Mouse (Mus musculus): ENCODE measurements around the gene Pdcl2. TPM values are rescaled to one million over a fixed set of nuclear protein-coding genes. Genes with fewer than 3 reads are reported as not detected.

Gene Pdcl2
- polyA plus RNA-seq, 1 experiment from 2014 or later = not detected

DNA sequence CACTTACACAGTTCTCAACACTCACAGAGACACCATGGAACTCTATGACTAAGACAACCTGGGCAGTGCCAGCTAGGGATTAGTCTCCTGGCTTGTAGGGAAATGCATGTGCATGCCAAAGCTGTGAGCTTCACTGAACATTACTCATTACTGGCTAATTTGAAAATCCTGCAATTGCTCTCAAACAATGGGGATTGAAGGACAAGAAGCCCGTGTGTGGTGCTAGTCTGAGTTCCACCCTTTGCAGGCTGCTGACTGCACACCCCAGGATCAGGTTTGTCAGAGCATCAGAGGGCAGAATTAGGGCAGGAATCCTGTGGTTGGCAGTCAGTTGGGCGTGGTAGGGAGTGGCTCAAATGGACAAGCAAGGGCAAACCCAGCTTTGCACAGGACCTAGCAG, 15.2 kb upstream of the Pdcl2 start:
- Histone ChIP-seq H3K9me3 (ENCODE audit: control insufficient read depth, low read length) (no peaks in the 10 kb centered on the region), H3K9ac (ENCODE audit: low read length) (no peak overlapping the region), H3K27ac (ENCODE audit: low read length) (no peak overlapping the region), H3K27me3 (ENCODE audit: control insufficient read depth, insufficient read depth, low read depth, low read length) (no peaks in the 10 kb centered on the region), H3K36me3 (ENCODE audit: control insufficient read depth, insufficient read depth, low read length) (no peaks in the 10 kb centered on the region), H3K4me1 (replicated peaks; ENCODE audit: control insufficient read depth, insufficient read depth, low read length) (no peaks in the 10 kb centered on the region), H3K4me2 (ENCODE audit: low read depth, low read length) (no peak overlapping the region), H3K4me3 (ENCODE audit: low read length) (no peak overlapping the region)
- 64% methylated on average over 2 of the region's 2 CpGs for WGBS
- no peak for ATAC-seq (ENCODE audit: low read depth)

- H3K4me1 ChIP-seq (replicated peaks; ENCODE audit: control insufficient read depth, insufficient read depth, low read length) = no peaks in the 10 kb centered on the region
- H3K27ac ChIP-seq (ENCODE audit: low read length) = no peak overlapping the region
- H3K27me3 ChIP-seq (ENCODE audit: control insufficient read depth, insufficient read depth, low read depth, low read length) = no peaks in the 10 kb centered on the region
- no peak overlapping the region for H3K4me3 ChIP-seq (ENCODE audit: low read length)
- ATAC-seq (ENCODE audit: low read depth) = no peak
- H3K9ac ChIP-seq (ENCODE audit: low read length) = no peak overlapping the region
- H3K36me3 ChIP-seq (ENCODE audit: control insufficient read depth, insufficient read depth, low read length) = no peaks in the 10 kb centered on the region
- no peak overlapping the region for H3K4me2 ChIP-seq (ENCODE audit: low read depth, low read length)
- WGBS = 23% methylated on average over 2 of the region's 2 CpGs
- H3K9me3 ChIP-seq (ENCODE audit: control insufficient read depth, low read length) = no peaks in the 10 kb centered on the region
Observed at GRCm38 (mm10) chr5:76340931-76341330, 10.0 kb upstream of the Pdcl2 start.

DNA sequence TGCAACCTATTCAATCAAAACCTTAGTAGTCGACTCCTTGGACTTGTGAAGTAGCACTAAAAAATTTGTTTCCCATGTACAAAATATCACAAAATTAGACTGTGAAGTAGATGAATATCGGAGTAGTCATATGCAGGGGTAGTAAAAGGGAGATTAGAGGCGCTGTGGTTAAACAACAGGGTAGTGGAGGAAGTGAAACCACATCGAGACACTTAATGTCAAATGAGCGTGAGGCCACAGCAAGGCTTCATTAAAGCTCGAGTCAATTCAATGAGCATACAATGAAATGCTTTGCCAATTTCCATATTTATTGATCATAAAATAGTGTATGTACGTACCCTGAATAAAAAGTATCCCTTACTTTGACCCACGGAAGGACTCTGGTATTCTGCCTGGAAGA, 6.1 kb upstream of the Pdcl2 start:
- Histone ChIP-seq H3K9ac (ENCODE audit: low read length) (no peak overlapping the region), H3K27me3 (ENCODE audit: control insufficient read depth, insufficient read depth, low read depth, low read length) (no peaks in the 10 kb centered on the region), H3K27ac (ENCODE audit: low read length) (no peak overlapping the region), H3K4me2 (ENCODE audit: low read depth, low read length) (no peak overlapping the region), H3K9me3 (ENCODE audit: control insufficient read depth, low read length) (no peaks in the 10 kb centered on the region), H3K36me3 (ENCODE audit: control insufficient read depth, insufficient read depth, low read length) (no peaks in the 10 kb centered on the region), H3K4me3 (ENCODE audit: low read length) (no peak overlapping the region), H3K4me1 (replicated peaks; ENCODE audit: control insufficient read depth, insufficient read depth, low read length) (no peaks in the 10 kb centered on the region)
- 82% methylated on average over 8 of the region's 8 CpGs for WGBS
- ATAC-seq (ENCODE audit: low read depth) = no peak

- 86% methylated on average over 4 of the region's 4 CpGs for WGBS
- no peak for ATAC-seq (ENCODE audit: low read depth)
- H3K4me2 ChIP-seq (ENCODE audit: low read depth, low read length) = no peak overlapping the region
Observed at GRCm38 (mm10) chr5:76333833-76334232, 2.9 kb upstream of the Pdcl2 start.

DNA sequence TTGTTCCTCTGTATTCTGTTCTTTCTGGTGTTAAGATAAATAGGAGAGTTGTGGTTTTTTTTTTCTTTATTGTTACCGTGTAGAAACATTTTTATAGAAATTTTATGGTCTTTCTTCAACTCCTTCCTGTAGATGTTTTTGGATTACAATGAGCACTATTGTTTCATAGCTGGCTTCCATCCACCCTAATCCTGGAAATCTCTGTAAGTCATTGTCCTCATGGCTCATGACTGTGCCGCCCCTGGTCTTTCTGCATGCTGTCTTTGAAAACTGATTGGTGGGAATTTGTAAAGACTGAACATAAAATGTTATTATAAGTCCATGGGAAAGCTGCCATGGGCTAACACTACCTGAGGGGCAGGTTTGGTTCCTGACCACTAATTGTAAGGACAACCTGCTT, 3.7 kb downstream of the Pdcl2 start:
- Histone ChIP-seq H3K4me1 (replicated peaks; ENCODE audit: control insufficient read depth, insufficient read depth, low read length) (0 out of 2 replicates have a peak, but pooled peaks cover 2% of the 10 kb centered on the region), H3K27ac (ENCODE audit: low read length) (no peak overlapping the region), H3K9ac (ENCODE audit: low read length) (no peak overlapping the region), H3K9me3 (ENCODE audit: control insufficient read depth, low read length) (no peaks in the 10 kb centered on the region), H3K4me2 (ENCODE audit: low read depth, low read length) (no peak overlapping the region), H3K4me3 (ENCODE audit: low read length) (no peak overlapping the region), H3K36me3 (ENCODE audit: control insufficient read depth, insufficient read depth, low read length) (no peaks in the 10 kb centered on the region), H3K27me3 (ENCODE audit: control insufficient read depth, insufficient read depth, low read depth, low read length) (no peaks in the 10 kb centered on the region)
- WGBS = 51% methylated on average over 2 of the region's 2 CpGs
- ATAC-seq (ENCODE audit: low read depth) = no peak

More at GRCm38 (mm10) chr5:76333833-76334232, 2.9 kb upstream of the Pdcl2 start:
- no peaks in the 10 kb centered on the region for H3K9me3 ChIP-seq (ENCODE audit: control insufficient read depth, low read length)
- no peaks in the 10 kb centered on the region for H3K27me3 ChIP-seq (ENCODE audit: control insufficient read depth, insufficient read depth, low read depth, low read length)
- no peak overlapping the region for H3K27ac ChIP-seq (ENCODE audit: low read length)
- no peaks in the 10 kb centered on the region for H3K4me1 ChIP-seq (replicated peaks; ENCODE audit: control insufficient read depth, insufficient read depth, low read length)
- no peak overlapping the region for H3K9ac ChIP-seq (ENCODE audit: low read length)
- no peak overlapping the region for H3K4me3 ChIP-seq (ENCODE audit: low read length)
- no peaks in the 10 kb centered on the region for H3K36me3 ChIP-seq (ENCODE audit: control insufficient read depth, insufficient read depth, low read length)

DNA sequence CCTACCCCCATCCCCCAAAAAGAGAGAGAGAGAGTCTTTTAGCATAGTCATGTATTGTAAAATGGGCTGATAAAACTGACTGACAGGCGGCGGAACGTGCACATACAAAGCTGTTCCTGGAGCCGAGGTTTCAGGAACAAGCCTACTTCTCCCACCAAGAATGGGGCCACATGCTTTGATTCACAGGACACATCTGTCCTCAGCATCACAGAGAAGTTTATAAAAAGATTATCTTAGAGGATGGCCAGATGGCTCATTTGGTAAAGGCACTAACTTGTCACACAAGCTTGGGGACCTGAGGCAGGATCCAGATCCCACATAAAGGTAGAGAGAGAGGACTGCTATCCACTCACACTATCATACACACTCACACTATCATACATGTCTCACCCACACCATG, 5.8 kb downstream of the Pdcl2 start:
- H3K9me3 ChIP-seq (ENCODE audit: control insufficient read depth, low read length) = no peaks in the 10 kb centered on the region
- H3K36me3 ChIP-seq (ENCODE audit: control insufficient read depth, insufficient read depth, low read length) = no peaks in the 10 kb centered on the region
- no peak overlapping the region for H3K27ac ChIP-seq (ENCODE audit: low read length)
- 0 out of 2 replicates have a peak, but pooled peaks cover 5% of the 10 kb centered on the region for H3K4me1 ChIP-seq (replicated peaks; ENCODE audit: control insufficient read depth, insufficient read depth, low read length)
- H3K4me2 ChIP-seq (ENCODE audit: low read depth, low read length) = no peak overlapping the region
- no peaks in the 10 kb centered on the region for H3K27me3 ChIP-seq (ENCODE audit: control insufficient read depth, insufficient read depth, low read depth, low read length)
- H3K9ac ChIP-seq (ENCODE audit: low read length) = no peak overlapping the region
- no peak overlapping the region for H3K4me3 ChIP-seq (ENCODE audit: low read length)
- no peak for ATAC-seq (ENCODE audit: low read depth)
- WGBS = 80% methylated on average over 4 of the region's 4 CpGs

GRCm38 (mm10) chr5:76321249-76322196, 9.4 kb downstream of the Pdcl2 start:
- peak; percentile 84 for ATAC-seq (ENCODE audit: low read depth)
- peak overlapping the region; percentile 75 for H3K27ac ChIP-seq (ENCODE audit: low read length)
- H3K4me2 ChIP-seq (ENCODE audit: low read depth, low read length) = no peak overlapping the region
- H3K36me3 ChIP-seq (ENCODE audit: control insufficient read depth, insufficient read depth, low read length) = no peaks in the 10 kb centered on the region
- no peak overlapping the region for H3K9ac ChIP-seq (ENCODE audit: low read length)
- 0 out of 2 replicates have a peak, but pooled peaks cover 5% of the 10 kb centered on the region for H3K4me1 ChIP-seq (replicated peaks; ENCODE audit: control insufficient read depth, insufficient read depth, low read length)
- H3K9me3 ChIP-seq (ENCODE audit: control insufficient read depth, low read length) = no peaks in the 10 kb centered on the region
- 47% methylated on average over 11 of the region's 11 CpGs for WGBS
- no peaks in the 10 kb centered on the region for H3K27me3 ChIP-seq (ENCODE audit: control insufficient read depth, insufficient read depth, low read depth, low read length)
- H3K4me3 ChIP-seq (ENCODE audit: low read length) = no peak overlapping the region

GRCm38 (mm10) chr5:76308206-76308605, 22.8 kb downstream of the Pdcl2 start:
- peaks cover 6% of the 10 kb centered on the region; the same call in 1 of the 2 replicates for H3K4me1 ChIP-seq (replicated peaks; ENCODE audit: control insufficient read depth, insufficient read depth, low read length)
- no peak overlapping the region for H3K4me3 ChIP-seq (ENCODE audit: low read length)
- no peaks in the 10 kb centered on the region for H3K9me3 ChIP-seq (ENCODE audit: control insufficient read depth, low read length)
- H3K27me3 ChIP-seq (ENCODE audit: control insufficient read depth, insufficient read depth, low read depth, low read length) = no peaks in the 10 kb centered on the region
- WGBS = 51% methylated on average over 2 of the region's 2 CpGs
- no peak overlapping the region for H3K27ac ChIP-seq (ENCODE audit: low read length)
- H3K9ac ChIP-seq (ENCODE audit: low read length) = no peak overlapping the region
- no peaks in the 10 kb centered on the region for H3K36me3 ChIP-seq (ENCODE audit: control insufficient read depth, insufficient read depth, low read length)
- H3K4me2 ChIP-seq (ENCODE audit: low read depth, low read length) = no peak overlapping the region
- ATAC-seq (ENCODE audit: low read depth) = no peak

DNA sequence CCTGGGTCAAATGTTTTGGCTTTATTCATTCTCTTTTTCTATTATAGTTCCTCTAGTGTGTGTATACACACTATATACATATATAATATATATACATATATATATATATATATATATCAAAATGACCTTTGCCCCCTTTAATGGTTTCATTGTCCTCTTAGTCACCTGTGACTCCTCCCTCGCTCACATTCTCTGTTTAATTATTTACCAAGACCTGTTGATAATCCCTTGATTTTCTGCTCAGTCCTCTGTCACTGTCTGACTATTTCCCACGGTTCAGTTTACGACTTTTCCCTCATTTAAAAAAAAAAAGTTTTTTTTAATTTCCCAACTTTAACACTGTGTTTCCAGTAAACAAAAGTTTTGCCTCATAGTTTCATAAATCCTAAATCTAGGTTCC, 24.7 kb downstream of the Pdcl2 start:
- Histone ChIP-seq H3K36me3 (ENCODE audit: control insufficient read depth, insufficient read depth, low read length) (no peaks in the 10 kb centered on the region), H3K27ac (ENCODE audit: low read length) (no peak overlapping the region), H3K4me2 (ENCODE audit: low read depth, low read length) (no peak overlapping the region), H3K9me3 (ENCODE audit: control insufficient read depth, low read length) (no peaks in the 10 kb centered on the region), H3K27me3 (ENCODE audit: control insufficient read depth, insufficient read depth, low read depth, low read length) (no peaks in the 10 kb centered on the region), H3K4me3 (ENCODE audit: low read length) (no peak overlapping the region), H3K9ac (ENCODE audit: low read length) (no peak overlapping the region), H3K4me1 (replicated peaks; ENCODE audit: control insufficient read depth, insufficient read depth, low read length) (peaks cover 11% of the 10 kb centered on the region; the same call in 1 of the 2 replicates)
- WGBS = 53% methylated on average over 3 of the region's 3 CpGs
- ATAC-seq (ENCODE audit: low read depth) = no peak
